In the genomic region with DNA sequence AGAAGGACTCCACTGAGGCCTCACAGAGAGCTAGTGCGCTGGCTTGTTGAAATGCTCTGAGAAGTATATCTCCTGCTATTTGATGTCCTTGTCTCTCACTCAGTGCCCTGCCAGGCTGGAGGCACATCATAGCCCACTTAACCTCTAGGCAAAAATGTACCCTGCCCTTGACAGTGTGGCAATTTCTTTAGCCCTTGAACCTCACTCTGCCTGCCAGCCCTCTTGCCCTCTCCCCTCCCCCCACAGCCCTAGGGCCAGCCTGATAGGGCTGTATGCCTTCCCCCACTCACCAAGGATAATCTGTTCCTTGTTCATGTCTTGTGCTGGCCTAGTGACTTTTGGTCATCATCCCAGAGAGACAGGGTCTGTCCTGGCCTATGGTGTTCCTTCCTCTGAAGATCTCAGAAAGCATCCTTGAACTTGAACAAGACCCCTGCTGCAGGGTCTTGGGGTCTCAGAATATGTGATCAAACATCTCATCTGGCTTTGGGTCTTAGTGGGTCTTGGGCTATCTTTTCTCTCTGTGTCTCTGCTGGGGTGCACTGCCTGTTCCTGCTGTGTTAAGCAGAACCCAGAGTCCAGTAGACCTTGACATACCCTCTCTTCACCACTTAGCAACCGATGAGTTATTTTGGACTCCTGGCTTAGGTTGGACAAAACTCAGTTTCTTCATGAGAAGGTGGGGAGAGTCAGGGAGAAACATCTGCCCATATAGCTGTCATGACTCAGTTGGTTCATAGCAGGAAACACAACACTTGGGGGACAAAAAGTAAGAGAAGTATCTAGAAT, we compare ENCODE assay signal across 8 mouse cellular contexts. TPM values are rescaled to one million over a fixed set of nuclear protein-coding genes. Genes with fewer than 3 reads are reported as not detected.
DNase-seq lines count a peak whose midpoint lies in the region; ATAC-seq and TF ChIP-seq lines count a peak whose summit lies in the region.

No protein-coding gene starts in this region.

- TF ChIP-seq CTCF in G1E (IDR thresholded peaks at IDR 0.05; ENCODE audit: low read depth, low read length), result no peak

- no peak for DNase-seq in G1E (ENCODE audit: low spot score)
- DNase-seq in layer of hippocampus, postnatal 14 days (ENCODE audit: low spot score in 2 of 2), result no peak
- no peak for DNase-seq in layer of hippocampus, adult 9-11 months

- H3K4me2 ChIP-seq in hindbrain, embryonic 15.5 days, result peak overlapping the region; percentile 87
- H3K4me2 ChIP-seq in liver, embryonic 16.5 days (ENCODE audit: low read depth, low read length), result peak overlapping the region; percentile 83

- H3K4me1 ChIP-seq in erythroblast, embryonic 14.5 days (ENCODE audit: control insufficient read depth), result peaks cover 33% of the 10 kb centered on the region
- peaks cover 31% of the 10 kb centered on the region for H3K4me1 ChIP-seq in G1E (ENCODE audit: insufficient read depth, low read depth, low read length)
- H3K4me1 ChIP-seq in hindbrain, embryonic 15.5 days (replicated peaks), result peaks cover 20% of the 10 kb centered on the region
- peaks cover 13% of the 10 kb centered on the region for H3K4me1 ChIP-seq in liver, embryonic 16.5 days (ENCODE audit: control insufficient read depth, low read depth, low read length)

- no peak overlapping the region for H3K27ac ChIP-seq in hindbrain, embryonic 15.5 days (replicated peaks)
- 0 out of 2 replicates have a peak overlapping the region, but pooled peaks have one; percentile 16 for H3K27ac ChIP-seq in liver, embryonic 16.5 days (ENCODE audit: low read length)

- no peak for ATAC-seq in erythroblast, adult 5-6 weeks (replicated peaks; ENCODE audit: low FRiP score, poor library complexity, severe bottlenecking)
- ATAC-seq in G1E (ENCODE audit: extremely low read depth, insufficient number of reproducible peaks, low FRiP score, poor library complexity, severe bottlenecking), result no peak
- no peak for ATAC-seq in hindbrain, embryonic 15.5 days (ENCODE audit: low FRiP score, low read depth)
- no peak for ATAC-seq in liver, embryonic 16.5 days (ENCODE audit: low read depth)
- no peak for ATAC-seq in megakaryocyte progenitor cell, adult 5-6 weeks (replicated peaks; ENCODE audit: poor library complexity)

- 86% methylated on average over 2 of the region's 2 CpGs for WGBS in hindbrain, embryonic 15.5 days
- WGBS in liver, embryonic 16.5 days (ENCODE audit: insufficient replicate concordance), result 76% methylated on average over 2 of the region's 2 CpGs

- peak overlapping the region; percentile 81; the same call in 1 of the 2 replicates for H3K9ac ChIP-seq in hindbrain, embryonic 15.5 days
- peak overlapping the region; percentile 88 for H3K9ac ChIP-seq in liver, embryonic 16.5 days (ENCODE audit: low read depth, low read length)

- H3K27me3 ChIP-seq in erythroblast, embryonic 14.5 days (ENCODE audit: control insufficient read depth), result no peaks in the 10 kb centered on the region
- no peaks in the 10 kb centered on the region for H3K27me3 ChIP-seq in G1E (ENCODE audit: insufficient read depth, low read length)
- H3K27me3 ChIP-seq in hindbrain, embryonic 15.5 days, result no peaks in the 10 kb centered on the region
- H3K27me3 ChIP-seq in liver, embryonic 16.5 days (ENCODE audit: control insufficient read depth, insufficient read depth, low read depth, low read length), result no peaks in the 10 kb centered on the region

- peak overlapping the region; percentile 84 for H3K4me3 ChIP-seq in erythroblast, embryonic 14.5 days (replicated peaks)
- peak overlapping the region; percentile 88; the same call in 1 of the 2 replicates for H3K4me3 ChIP-seq in G1E (ENCODE audit: low read depth, low read length)
- H3K4me3 ChIP-seq in hindbrain, embryonic 15.5 days, result peak overlapping the region; percentile 72
- H3K4me3 ChIP-seq in liver, embryonic 16.5 days (ENCODE audit: low read depth, low read length), result peak overlapping the region; percentile 91

- H3K9me3 ChIP-seq in erythroblast, embryonic 14.5 days (ENCODE audit: control insufficient read depth, low read length), result peaks cover 4% of the 10 kb centered on the region
- H3K9me3 ChIP-seq in G1E (replicated peaks), result peaks cover 4% of the 10 kb centered on the region; the same call in 1 of the 2 replicates
- no peaks in the 10 kb centered on the region for H3K9me3 ChIP-seq in hindbrain, embryonic 15.5 days
- H3K9me3 ChIP-seq in liver, embryonic 16.5 days (replicated peaks; ENCODE audit: control insufficient read depth, low read length), result no peaks in the 10 kb centered on the region

- H3K36me3 ChIP-seq in erythroblast, embryonic 14.5 days (ENCODE audit: control insufficient read depth), result peaks cover 40% of the 10 kb centered on the region
- peaks cover 55% of the 10 kb centered on the region for H3K36me3 ChIP-seq in G1E (replicated peaks)
- H3K36me3 ChIP-seq in hindbrain, embryonic 15.5 days, result peaks cover 34% of the 10 kb centered on the region
- peaks cover 9% of the 10 kb centered on the region for H3K36me3 ChIP-seq in liver, embryonic 16.5 days (ENCODE audit: control insufficient read depth, insufficient read depth)

RNA-seq across cellular contexts. Expression of a gene that starts 1.4 kb away (rescaled TPM):
- 0.95 and 1.2 TPM in 2 replicates for polyA plus RNA-seq in erythroblast, embryonic 14.5 days (2012)
- total RNA-seq in erythroblast, adult 5-6 weeks (2015; ENCODE audit: low replicate concordance), result 0.84 and 1.5 TPM in 2 replicates
- 4.7 and 5.8 TPM in 2 replicates for total RNA-seq in erythroblast, adult 5-6 weeks (2017; ENCODE audit: low replicate concordance)
- total RNA-seq in G1E (2014; fragmentation: Nextera tagmentation) (9.5 and 12.0 TPM in 2 replicates), G1E (2017) (9.2 and 13.5 TPM in 2 replicates)
- polyA plus RNA-seq in G1E (2012), result 8.1 and 9.0 TPM in 2 replicates
- 35.0 and 36.0 TPM in 2 replicates for polyA plus RNA-seq in hindbrain, embryonic 15.5 days (2015; fragmentation: Nextera tagmentation; extraction: Ambion mirVana)
- 6.5 and 7.2 TPM in 2 replicates for polyA plus RNA-seq in liver, embryonic 16.5 days (2015; fragmentation: Nextera tagmentation; extraction: Ambion mirVana)
- 100 to 1,000 TPM; 105 to 115 TPM for total RNA-seq in layer of hippocampus, postnatal 14 days (2021)
- 4.2 and 5.0 TPM in 2 replicates for total RNA-seq in megakaryocyte progenitor cell, adult 5-6 weeks (2015)
- total RNA-seq in megakaryocyte progenitor cell, adult 5-6 weeks (2017), result 11.7 and 12.3 TPM in 2 replicates

RNA-seq across cellular contexts. Expression of a gene that starts 6.3 kb away (rescaled TPM):
- polyA plus RNA-seq in erythroblast, embryonic 14.5 days (2012), result 1.8 TPM in 2 replicates
- 5.2 and 7.3 TPM in 2 replicates for total RNA-seq in erythroblast, adult 5-6 weeks (2015; ENCODE audit: low replicate concordance)
- 7.4 and 9.3 TPM in 2 replicates for total RNA-seq in erythroblast, adult 5-6 weeks (2017; ENCODE audit: low replicate concordance)
- total RNA-seq in G1E (2014; fragmentation: Nextera tagmentation), result 20.8 and 24.8 TPM in 2 replicates
- total RNA-seq in G1E (2017), result 31.3 and 47.2 TPM in 2 replicates
- 23.3 and 24.9 TPM in 2 replicates for polyA plus RNA-seq in G1E (2012)
- polyA plus RNA-seq in hindbrain, embryonic 15.5 days (2015; fragmentation: Nextera tagmentation; extraction: Ambion mirVana), result 189 and 205 TPM in 2 replicates
- 17.0 and 19.1 TPM in 2 replicates for polyA plus RNA-seq in liver, embryonic 16.5 days (2015; fragmentation: Nextera tagmentation; extraction: Ambion mirVana)
- 100 to 1,000 TPM; 241 to 246 TPM for total RNA-seq in layer of hippocampus, postnatal 14 days (2021)
- 16.1 and 16.7 TPM in 2 replicates for total RNA-seq in megakaryocyte progenitor cell, adult 5-6 weeks (2015)
- 23.4 and 24.8 TPM in 2 replicates for total RNA-seq in megakaryocyte progenitor cell, adult 5-6 weeks (2017)

RNA-seq across cellular contexts. Expression of a gene that starts 26.6 kb away (rescaled TPM):
- polyA plus RNA-seq in erythroblast, embryonic 14.5 days (2012), result 2.2 and 2.6 TPM in 2 replicates
- 2.3 and 3.7 TPM in 2 replicates for total RNA-seq in erythroblast, adult 5-6 weeks (2015; ENCODE audit: low replicate concordance)
- 5.4 and 9.1 TPM in 2 replicates for total RNA-seq in erythroblast, adult 5-6 weeks (2017; ENCODE audit: low replicate concordance)
- total RNA-seq in G1E (2014; fragmentation: Nextera tagmentation), result 16.0 and 17.3 TPM in 2 replicates
- total RNA-seq in G1E (2017), result 23.2 and 25.0 TPM in 2 replicates
- polyA plus RNA-seq in G1E (2012), result 25.8 and 28.0 TPM in 2 replicates
- 59.0 and 60.4 TPM in 2 replicates for polyA plus RNA-seq in hindbrain, embryonic 15.5 days (2015; fragmentation: Nextera tagmentation; extraction: Ambion mirVana)
- polyA plus RNA-seq in liver, embryonic 16.5 days (2015; fragmentation: Nextera tagmentation; extraction: Ambion mirVana), result 14.7 and 16.5 TPM in 2 replicates
- total RNA-seq in layer of hippocampus, postnatal 14 days (2021), result 10 to 100 TPM; 29.3 to 30.2 TPM
- total RNA-seq in megakaryocyte progenitor cell, adult 5-6 weeks (2015), result 4.0 and 8.1 TPM in 2 replicates
- total RNA-seq in megakaryocyte progenitor cell, adult 5-6 weeks (2017), result 16.3 and 26.0 TPM in 2 replicates

RNA-seq across cellular contexts. Expression of a gene that starts 50.1 kb away (rescaled TPM):
- polyA plus RNA-seq in erythroblast, embryonic 14.5 days (2012), result 15.6 and 20.5 TPM in 2 replicates
- total RNA-seq in erythroblast, adult 5-6 weeks (2015; ENCODE audit: low replicate concordance), result 42.0 and 69.4 TPM in 2 replicates
- 51.8 and 55.1 TPM in 2 replicates for total RNA-seq in erythroblast, adult 5-6 weeks (2017; ENCODE audit: low replicate concordance)
- total RNA-seq in G1E (2014; fragmentation: Nextera tagmentation), result 28.6 and 44.4 TPM in 2 replicates
- total RNA-seq in G1E (2017), result 16.1 and 17.2 TPM in 2 replicates
- polyA plus RNA-seq in G1E (2012), result 34.2 and 43.2 TPM in 2 replicates
- polyA plus RNA-seq in hindbrain, embryonic 15.5 days (2015; fragmentation: Nextera tagmentation; extraction: Ambion mirVana), result 25.7 and 29.5 TPM in 2 replicates
- polyA plus RNA-seq in liver, embryonic 16.5 days (2015; fragmentation: Nextera tagmentation; extraction: Ambion mirVana), result 24.2 and 31.3 TPM in 2 replicates
- total RNA-seq in layer of hippocampus, postnatal 14 days (2021), result 10 to 100 TPM; 41.0 to 41.1 TPM
- 21.2 and 31.7 TPM in 2 replicates for total RNA-seq in megakaryocyte progenitor cell, adult 5-6 weeks (2015)
- 8.4 and 9.1 TPM in 2 replicates for total RNA-seq in megakaryocyte progenitor cell, adult 5-6 weeks (2017)

RNA-seq across cellular contexts. Expression of a gene that starts 50.4 kb away (rescaled TPM):
- 150 and 192 TPM in 2 replicates for polyA plus RNA-seq in erythroblast, embryonic 14.5 days (2012)
- 121 and 149 TPM in 2 replicates for total RNA-seq in erythroblast, adult 5-6 weeks (2015; ENCODE audit: low replicate concordance)
- total RNA-seq in erythroblast, adult 5-6 weeks (2017; ENCODE audit: low replicate concordance), result 118 and 183 TPM in 2 replicates
- total RNA-seq in G1E (2014; fragmentation: Nextera tagmentation) (87.0 and 106 TPM in 2 replicates), G1E (2017) (74.1 and 81.5 TPM in 2 replicates)
- polyA plus RNA-seq in G1E (2012), result 502 and 583 TPM in 2 replicates
- 138 and 150 TPM in 2 replicates for polyA plus RNA-seq in hindbrain, embryonic 15.5 days (2015; fragmentation: Nextera tagmentation; extraction: Ambion mirVana)
- 121 TPM in 2 replicates for polyA plus RNA-seq in liver, embryonic 16.5 days (2015; fragmentation: Nextera tagmentation; extraction: Ambion mirVana)
- total RNA-seq in layer of hippocampus, postnatal 14 days (2021), result 100 to 1,000 TPM; 147 to 150 TPM
- total RNA-seq in megakaryocyte progenitor cell, adult 5-6 weeks (2015), result 75.9 and 90.4 TPM in 2 replicates
- total RNA-seq in megakaryocyte progenitor cell, adult 5-6 weeks (2017), result 63.0 and 63.3 TPM in 2 replicates

Comparison
In these comparisons a context has a peak if more than half of its experiments do, and no peak if none do; other contexts are left out.
1. RNA of a gene that starts 1.4 kb away (total RNA-seq): 105 to 115 TPM in layer of hippocampus, postnatal 14 days; 4.2 to 12.3 TPM in megakaryocyte progenitor cell, adult 5-6 weeks, 9.2 to 13.5 TPM in G1E and 0.84 to 5.8 TPM in erythroblast, adult 5-6 weeks; every median in the first group is over 4 times any median in the second.
2. RNA of a gene that starts 6.3 kb away (total RNA-seq): 241 to 246 TPM in layer of hippocampus, postnatal 14 days; 20.8 to 47.2 TPM in G1E, 16.1 to 24.8 TPM in megakaryocyte progenitor cell, adult 5-6 weeks and 5.2 to 9.3 TPM in erythroblast, adult 5-6 weeks; every median in the first group is over 4 times any median in the second.
3. Peak in every context shown above with its lines, with median percentiles within 50 percentile points of each other: H3K4me3 ChIP-seq.